Mouse (Mus musculus): Measurements from ENCODE around the gene Hmox2. TPM values are rescaled to one million over a fixed set of nuclear protein-coding genes. Genes with fewer than 3 reads are reported as not detected.

Gene Hmox2
- polyA plus RNA-seq, 1 experiment from 2014 or later = 36.6 TPM

DNA sequence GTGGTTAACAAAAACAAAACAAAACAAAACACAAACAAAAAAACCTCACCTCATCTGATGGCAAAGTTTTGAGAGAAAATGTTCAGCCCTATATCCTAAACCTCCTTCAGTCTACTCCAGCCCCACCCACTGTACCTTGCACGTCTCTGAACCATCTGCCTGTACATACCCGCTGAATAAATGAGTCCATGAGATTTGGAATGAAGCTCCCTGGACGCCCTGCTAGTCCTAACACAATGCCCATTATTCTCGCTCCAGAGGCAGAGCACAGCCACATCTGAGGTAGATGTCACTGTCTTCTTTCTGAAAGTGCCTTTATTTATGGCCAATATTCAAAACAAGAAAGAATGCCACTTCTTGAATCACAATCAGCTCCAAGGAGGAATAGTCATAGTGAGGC is 59.5 kb downstream of the Hmox2 start:
- ATAC-seq (ENCODE audit: insufficient read depth) = no peak
- Histone ChIP-seq H3K4me2 (no peak overlapping the region), H3K9me3 (replicated peaks) (no peaks in the 10 kb centered on the region), H3K36me3 (replicated peaks) (no peaks in the 10 kb centered on the region), H3K27ac (replicated peaks) (no peak overlapping the region), H3K27me3 (no peaks in the 10 kb centered on the region), H3K9ac (no peak overlapping the region), H3K4me1 (replicated peaks) (peaks cover 27% of the 10 kb centered on the region), H3K4me3 (replicated peaks) (no peak overlapping the region)
- WGBS (ENCODE audit: insufficient replicate concordance) = 54% methylated on average over 4 of the region's 4 CpGs

DNA sequence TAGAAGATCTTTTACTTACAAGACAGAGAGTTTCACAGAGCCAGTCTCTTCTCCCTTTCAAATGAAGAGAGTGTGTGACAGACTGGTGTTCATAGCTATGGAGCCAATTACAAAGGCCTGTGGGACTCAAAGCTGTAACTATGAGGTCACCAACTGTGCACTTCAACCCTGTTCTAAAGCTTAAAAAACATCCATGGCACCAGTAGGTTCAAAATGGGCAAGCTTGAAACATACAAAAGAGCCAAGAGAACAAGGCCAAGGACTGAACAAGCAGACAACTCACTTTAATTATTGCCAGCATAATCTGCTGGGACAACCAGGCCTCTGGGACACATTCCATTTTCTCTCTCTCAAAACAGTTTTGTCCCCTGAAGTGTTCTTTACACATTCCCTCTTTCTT is 62.0 kb downstream of the Hmox2 start:
- no peak overlapping the region for H3K9ac ChIP-seq
- no peaks in the 10 kb centered on the region for H3K36me3 ChIP-seq (replicated peaks)
- H3K4me3 ChIP-seq (replicated peaks) = no peak overlapping the region
- ATAC-seq (ENCODE audit: insufficient read depth) = no peak
- peaks cover 27% of the 10 kb centered on the region for H3K4me1 ChIP-seq (replicated peaks)
- H3K27me3 ChIP-seq = no peaks in the 10 kb centered on the region
- no peak overlapping the region for H3K27ac ChIP-seq (replicated peaks)
- peak overlapping the region; percentile 95; the same call in 1 of the 2 replicates for H3K4me2 ChIP-seq
- no peaks in the 10 kb centered on the region for H3K9me3 ChIP-seq (replicated peaks)

DNA sequence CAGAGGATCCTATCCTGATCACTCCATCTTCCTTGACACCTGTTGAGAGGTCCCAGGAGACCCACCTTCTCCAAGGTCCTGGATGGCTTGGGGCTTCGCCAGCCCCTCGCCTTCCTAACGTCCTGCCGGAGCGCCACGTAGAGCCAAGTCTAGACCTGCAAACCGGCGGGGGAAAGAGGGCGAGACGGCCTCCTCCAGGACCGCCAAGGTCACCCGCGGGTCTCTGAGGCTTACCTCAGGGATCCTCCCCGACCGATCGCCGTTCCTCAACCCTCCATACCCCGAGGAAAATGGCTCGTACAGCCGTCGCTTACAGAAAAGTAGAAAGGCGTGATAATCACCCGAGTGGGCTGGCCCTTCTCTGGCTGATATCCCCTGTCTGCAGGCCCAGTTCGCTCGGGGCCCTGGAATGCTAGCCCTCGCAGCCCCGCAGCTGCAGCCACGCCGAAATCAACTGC is 63.2 kb downstream of the Hmox2 start:
- Histone ChIP-seq H3K4me3 (replicated peaks) (peak overlapping the region; percentile 84), H3K4me1 (replicated peaks) (peaks cover 27% of the 10 kb centered on the region), H3K9ac (peak overlapping the region; percentile 75), H3K27ac (replicated peaks) (peak overlapping the region; percentile 83), H3K27me3 (no peaks in the 10 kb centered on the region), H3K36me3 (replicated peaks) (no peaks in the 10 kb centered on the region), H3K9me3 (replicated peaks) (no peaks in the 10 kb centered on the region), H3K4me2 (peak overlapping the region; percentile 95)
- ATAC-seq (ENCODE audit: insufficient read depth) = peak; percentile 38
- WGBS (ENCODE audit: insufficient replicate concordance) = under 1% methylated on average over 29 of the region's 29 CpGs

DNA sequence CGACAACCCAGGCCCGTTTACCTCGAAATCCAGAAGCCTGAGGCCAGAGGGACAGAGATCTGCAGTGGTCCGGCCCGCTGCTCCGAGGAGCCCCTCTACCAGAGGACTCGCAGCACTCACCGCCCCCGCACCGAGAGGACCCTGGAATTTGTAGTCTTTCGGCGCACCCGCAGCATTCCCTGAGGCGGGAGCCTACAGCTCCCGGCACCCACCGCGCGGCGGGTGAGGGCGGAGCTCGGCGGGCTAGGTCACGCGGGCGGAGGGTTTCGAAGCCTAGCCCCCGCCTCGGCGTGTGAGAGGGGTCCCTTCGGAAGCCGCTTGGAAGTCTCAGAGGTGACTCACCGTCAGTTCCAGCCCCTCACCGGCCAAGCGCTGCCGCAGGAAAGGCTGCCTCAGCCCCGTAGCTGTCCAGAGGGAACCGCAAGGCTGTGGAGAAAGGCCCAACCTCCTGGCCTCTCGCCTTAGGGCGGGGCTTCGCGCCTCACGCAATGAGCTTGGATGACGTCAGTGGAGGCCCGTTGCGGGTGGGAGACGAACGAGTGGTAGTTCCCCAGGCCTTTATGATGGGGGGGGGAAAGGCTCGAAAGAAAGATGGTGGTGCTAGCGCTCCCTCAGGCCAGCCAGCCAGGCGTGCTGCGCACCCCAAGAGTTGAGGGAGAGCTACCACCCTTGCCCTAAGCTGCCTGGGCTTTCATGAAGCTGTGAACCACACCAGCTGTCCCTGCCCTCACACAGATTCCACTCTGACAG is 63.8 kb downstream of the Hmox2 start, which contains the start of gene Cdip1:
Cdip1 (minus strand) TSS at position 483 of the 750 bp plus-strand sequence.
- peaks cover 27% of the 10 kb centered on the region for H3K4me1 ChIP-seq (replicated peaks)
- ATAC-seq (ENCODE audit: insufficient read depth) = peak; percentile 96
- no peaks in the 10 kb centered on the region for H3K36me3 ChIP-seq (replicated peaks)
- WGBS (ENCODE audit: insufficient replicate concordance) = under 1% methylated on average over 51 of the region's 51 CpGs
- peak within 1 kb of the TSS; percentile 95 for H3K4me2 ChIP-seq
- H3K27ac ChIP-seq (replicated peaks) = peak within 1 kb of the TSS; percentile 83
- no peaks in the 10 kb centered on the region for H3K9me3 ChIP-seq (replicated peaks)
- peak within 1 kb of the TSS; percentile 75 for H3K9ac ChIP-seq
- H3K27me3 ChIP-seq = no peaks in the 10 kb centered on the region
- peak within 1 kb of the TSS; percentile 84 for H3K4me3 ChIP-seq (replicated peaks)

DNA sequence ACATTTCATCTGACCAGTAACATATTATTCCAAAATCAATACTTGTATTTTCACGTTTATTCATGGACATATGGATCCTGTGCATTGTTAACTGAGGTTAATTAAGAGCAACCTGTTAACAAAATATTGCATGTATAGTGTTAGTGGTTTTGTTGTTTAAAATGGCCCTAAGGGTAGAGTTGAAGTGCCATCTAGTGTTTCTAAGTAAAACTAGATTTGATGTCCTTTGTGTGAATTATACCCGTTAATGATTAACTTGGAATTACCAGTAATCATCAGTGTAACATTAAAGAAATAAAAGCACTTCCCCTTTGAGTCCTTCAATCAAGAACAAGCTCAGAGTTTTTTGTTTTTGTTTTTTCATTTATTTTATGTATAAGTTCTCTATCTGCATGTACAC is 65.2 kb downstream of the Hmox2 start:
- no peak overlapping the region for H3K27ac ChIP-seq (replicated peaks)
- peaks cover 27% of the 10 kb centered on the region for H3K4me1 ChIP-seq (replicated peaks)
- H3K4me3 ChIP-seq (replicated peaks) = no peak overlapping the region
- ATAC-seq (ENCODE audit: insufficient read depth) = no peak
- H3K36me3 ChIP-seq (replicated peaks) = no peaks in the 10 kb centered on the region
- H3K4me2 ChIP-seq = no peak overlapping the region
- no peak overlapping the region for H3K9ac ChIP-seq
- WGBS (ENCODE audit: insufficient replicate concordance) = 51% methylated on average over 2 of the region's 2 CpGs
- H3K9me3 ChIP-seq (replicated peaks) = no peaks in the 10 kb centered on the region
- no peaks in the 10 kb centered on the region for H3K27me3 ChIP-seq

DNA sequence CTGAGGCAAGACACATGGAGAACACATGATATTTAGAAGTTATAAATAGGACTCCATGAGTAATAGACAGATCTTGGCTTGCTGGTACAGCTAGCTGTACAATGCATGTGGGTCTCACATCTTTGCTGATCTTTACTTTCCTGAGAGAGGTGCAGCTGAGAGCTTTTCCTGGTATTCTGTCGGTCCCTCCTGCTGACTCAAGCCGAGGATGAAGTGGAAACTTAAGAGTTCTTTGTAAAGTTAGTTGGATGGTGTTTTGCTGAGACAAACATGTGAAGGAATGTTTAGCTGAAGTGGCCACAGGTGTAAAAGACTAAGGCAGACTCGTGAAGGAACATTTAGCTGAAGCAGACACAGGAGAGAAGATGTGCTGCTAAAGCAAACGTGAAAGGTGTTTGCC is 70.5 kb downstream of the Hmox2 start:
- no peaks in the 10 kb centered on the region for H3K9me3 ChIP-seq (replicated peaks)
- no peaks in the 10 kb centered on the region for H3K27me3 ChIP-seq
- H3K36me3 ChIP-seq (replicated peaks) = no peaks in the 10 kb centered on the region
- H3K4me1 ChIP-seq (replicated peaks) = no peaks in the 10 kb centered on the region
- H3K4me2 ChIP-seq = no peak overlapping the region
- WGBS (ENCODE audit: insufficient replicate concordance) = 59% methylated on average over 4 of the region's 4 CpGs
- H3K9ac ChIP-seq = no peak overlapping the region
- no peak for ATAC-seq (ENCODE audit: insufficient read depth)
- H3K4me3 ChIP-seq (replicated peaks) = no peak overlapping the region
- H3K27ac ChIP-seq (replicated peaks) = no peak overlapping the region

Other genes starting within 250 kb of the Hmox2 start
- 3.2 and 5.3 TPM in 2 replicates for gene Srl, start 184.5 kb upstream of the Hmox2 start, polyA plus RNA-seq (2015; fragmentation: Nextera tagmentation; extraction: Ambion mirVana)
- gene Tfap4, start 166.5 kb upstream of the Hmox2 start, polyA plus RNA-seq (2015; fragmentation: Nextera tagmentation; extraction: Ambion mirVana) = 5.6 and 6.4 TPM in 2 replicates
- 2.0 and 2.3 TPM in 2 replicates for gene Glis2, start 131.6 kb upstream of the Hmox2 start, polyA plus RNA-seq (2015; fragmentation: Nextera tagmentation; extraction: Ambion mirVana)
- 41.1 and 53.2 TPM in 2 replicates for gene Pam16, start 101.4 kb upstream of the Hmox2 start, polyA plus RNA-seq (2015; fragmentation: Nextera tagmentation; extraction: Ambion mirVana)
- 2.4 and 2.8 TPM in 2 replicates for gene Vasn, start 86.4 kb upstream of the Hmox2 start, polyA plus RNA-seq (2015; fragmentation: Nextera tagmentation; extraction: Ambion mirVana)
- 45.7 and 50.1 TPM in 2 replicates for gene Dnaja3, start 86.4 kb upstream of the Hmox2 start, polyA plus RNA-seq (2015; fragmentation: Nextera tagmentation; extraction: Ambion mirVana)
- gene Coro7, start 46.6 kb upstream of the Hmox2 start, polyA plus RNA-seq (2015; fragmentation: Nextera tagmentation; extraction: Ambion mirVana) = 10.5 and 13.1 TPM in 2 replicates
- gene Nmral1, start 7.0 kb upstream of the Hmox2 start, polyA plus RNA-seq (2015; fragmentation: Nextera tagmentation; extraction: Ambion mirVana) = 37.2 and 39.6 TPM in 2 replicates
- gene Cdip1, start 63.9 kb downstream of the Hmox2 start, polyA plus RNA-seq (2015; fragmentation: Nextera tagmentation; extraction: Ambion mirVana) = 20.9 and 24.5 TPM in 2 replicates
- gene 4930562C15Rik, start 109.1 kb downstream of the Hmox2 start, polyA plus RNA-seq (2015; fragmentation: Nextera tagmentation; extraction: Ambion mirVana) = 0.09 and 0.14 TPM in 2 replicates
- gene Ubald1, start 154.0 kb downstream of the Hmox2 start, polyA plus RNA-seq (2015; fragmentation: Nextera tagmentation; extraction: Ambion mirVana) = 10.6 and 11.5 TPM in 2 replicates
- gene Mgrn1, start 159.9 kb downstream of the Hmox2 start, polyA plus RNA-seq (2015; fragmentation: Nextera tagmentation; extraction: Ambion mirVana) = 25.4 and 30.9 TPM in 2 replicates
- gene Nudt16l1, start 212.4 kb downstream of the Hmox2 start, polyA plus RNA-seq (2015; fragmentation: Nextera tagmentation; extraction: Ambion mirVana) = 49.0 and 50.2 TPM in 2 replicates
- 14.8 and 18.5 TPM in 2 replicates for gene Anks3, start 237.8 kb downstream of the Hmox2 start, polyA plus RNA-seq (2015; fragmentation: Nextera tagmentation; extraction: Ambion mirVana)